Mouse (Mus musculus) regulatory T cell (primary cell): Measurements from ENCODE around the gene Il6st.

ENCODE experiments used
- in situ Hi-C: fragments of 300-600 bp; cut with MboI, MseI; formaldehyde crosslinking; loops from one replicate; pipeline ENCODE4 v1.15.1; 2025; ENCODE audit warnings: high pct_unique_total_duplicates

Il6st gene

GRCm38 (mm10) chr13:112522261-112522660 lies 58.4 kb downstream of the Il6st start:
- in situ Hi-C loops: loop anchor here (5.0 kb wide), 2 partner anchors 205 to 245 kb away; no protein-coding TSS in a partner anchor

- in situ Hi-C loops: loop anchor here (5.0 kb wide), 2 partner anchors 206 to 246 kb away; no protein-coding TSS in a partner anchor
Observed at GRCm38 (mm10) chr13:112522896-112523295, 59.0 kb downstream of the Il6st start.

GRCm38 (mm10) chr13:112523346-112523970 lies 59.6 kb downstream of the Il6st start:
- in situ Hi-C loops: loop anchor here (5.0 kb wide), 2 partner anchors 206 to 246 kb away; no protein-coding TSS in a partner anchor

GRCm38 (mm10) chr13:112527186-112527585 lies 63.3 kb downstream of the Il6st start:
- in situ Hi-C loops: no loop called here

- in situ Hi-C loops: no loop called here
Observed at GRCm38 (mm10) chr13:112529893-112530292, 66.0 kb downstream of the Il6st start.

- in situ Hi-C loops: no loop called here
Observed at GRCm38 (mm10) chr13:112532235-112532634, 68.4 kb downstream of the Il6st start.

GRCm38 (mm10) chr13:112533556-112533955 lies 69.7 kb downstream of the Il6st start:
- in situ Hi-C loops: no loop called here

- in situ Hi-C loops: no loop called here
Observed at GRCm38 (mm10) chr13:112536611-112537010, 72.7 kb downstream of the Il6st start.

GRCm38 (mm10) chr13:112537065-112537464 lies 73.2 kb downstream of the Il6st start:
- in situ Hi-C loops: no loop called here

- in situ Hi-C loops: loop anchor here (10.0 kb wide), 1 partner anchor 224 kb away; no protein-coding TSS in a partner anchor
Observed at GRCm38 (mm10) chr13:112540616-112541015, 76.7 kb downstream of the Il6st start.

- in situ Hi-C loops: loop anchor here (10.0 kb wide), 1 partner anchor 223 kb away; no protein-coding TSS in a partner anchor
Observed at GRCm38 (mm10) chr13:112541223-112541975, 77.5 kb downstream of the Il6st start.

- in situ Hi-C loops: no loop called here
Observed at GRCm38 (mm10) chr13:112551641-112552548, 88.0 kb downstream of the Il6st start.

- in situ Hi-C loops: no loop called here
Observed at GRCm38 (mm10) chr13:112553304-112553703, 89.4 kb downstream of the Il6st start.

- in situ Hi-C loops: no loop called here
Observed at GRCm38 (mm10) chr13:112556501-112556900, 92.6 kb downstream of the Il6st start.
